Mouse (Mus musculus) G1E (cell line): Measurements from ENCODE around the gene Ears2. TPM values are rescaled to one million over a fixed set of nuclear protein-coding genes. Genes with fewer than 3 reads are reported as not detected.
"Not testable (repeated sequence)": the region's sequence is repeated elsewhere in the genome, so short reads cannot be mapped to it uniquely, and the experiment has no call there.

Experiments used
- ATAC-seq: 2 replicates; pipeline ENCODE4 v1.8.0; 2016; ENCODE audit warnings: mild to moderate bottlenecking; ENCODE audit not compliant: insufficient number of reproducible peaks, poor library complexity, low FRiP score, severe bottlenecking; ENCODE audit errors: extremely low read depth
- DNase-seq: peaks from one replicate; pipeline ENCODE4 v3.0.0; 2012; ENCODE audit warnings: low spot score
- H3K27me3 ChIP-seq: 2 replicates; pipeline ENCODE4 v1.6.1; 2012; ENCODE audit warnings: mild to moderate bottlenecking, low read length, inconsistent platforms; ENCODE audit not compliant: insufficient read depth
- H3K36me3 ChIP-seq: replicated peaks from 2 replicates; pipeline ENCODE3; 2012; ENCODE audit warnings: mild to moderate bottlenecking, inconsistent platforms
- H3K4me1 ChIP-seq: 2 replicates; pipeline ENCODE4 v1.6.1; 2012; ENCODE audit warnings: low read depth, low read length, inconsistent platforms, mixed read lengths; ENCODE audit not compliant: insufficient read depth
- H3K4me3 ChIP-seq: 2 replicates; pipeline ENCODE4 v1.5.1; 2012; ENCODE audit warnings: low read depth, mild to moderate bottlenecking, inconsistent platforms, low read length, moderate library complexity, mixed read lengths
- H3K9me3 ChIP-seq: replicated peaks from 2 replicates; pipeline ENCODE4 v1.6.1; 2012; ENCODE audit warnings: inconsistent platforms
- CTCF ChIP-seq: IDR thresholded peaks from 2 replicates; pipeline ENCODE4 v1.5.1; 2012; ENCODE audit warnings: low read depth, low read length, inconsistent platforms, mixed read lengths
- GATA1 ChIP-seq: IDR thresholded peaks from 2 replicates; pipeline ENCODE4 v1.6.1; 2012; ENCODE audit warnings: borderline replicate concordance, low read length, inconsistent platforms, mixed read lengths
- GATA2 ChIP-seq: IDR thresholded peaks from 2 replicates; pipeline ENCODE4 v1.6.1; 2012; ENCODE audit warnings: low read depth, low read length, inconsistent platforms, borderline replicate concordance
- POLR2AphosphoS5 ChIP-seq: IDR thresholded peaks from 2 replicates; pipeline ENCODE4 v1.6.1; 2012; ENCODE audit warnings: low read depth, low read length, inconsistent platforms; ENCODE audit not compliant: insufficient replicate concordance
- TAL1 ChIP-seq: conservative IDR thresholded peaks from 2 replicates; pipeline ENCODE4 v1.6.1; 2012; ENCODE audit warnings: low read depth, low read length, inconsistent platforms, mixed read lengths
- polyA plus RNA-seq: library from polyadenylated mRNA; stranded (reverse); fragments of >175 nt; gene quantifications from 2 replicates; pipeline ENCODE4 v1.2.3, GENCODE M21; 2012
- total RNA-seq, 2 experiments: library from RNA; stranded (forward) in 1 of 2; stranded (reverse) in 1 of 2; fragments of 200-1000 nt in 1 of 2; fragments of >200 nt in 1 of 2; fragmentation: Nextera tagmentation in 1 of 2; gene quantifications; 2 replicates each; pipeline ENCODE4 v1.2.3; 2014 to 2017

The Ears2 gene
- total RNA-seq (2014; fragmentation: Nextera tagmentation), result 12.8 and 14.4 TPM in 2 replicates
- 7.9 and 9.7 TPM in 2 replicates for total RNA-seq (2017)
- polyA plus RNA-seq, result 16.3 and 17.0 TPM in 2 replicates

DNA sequence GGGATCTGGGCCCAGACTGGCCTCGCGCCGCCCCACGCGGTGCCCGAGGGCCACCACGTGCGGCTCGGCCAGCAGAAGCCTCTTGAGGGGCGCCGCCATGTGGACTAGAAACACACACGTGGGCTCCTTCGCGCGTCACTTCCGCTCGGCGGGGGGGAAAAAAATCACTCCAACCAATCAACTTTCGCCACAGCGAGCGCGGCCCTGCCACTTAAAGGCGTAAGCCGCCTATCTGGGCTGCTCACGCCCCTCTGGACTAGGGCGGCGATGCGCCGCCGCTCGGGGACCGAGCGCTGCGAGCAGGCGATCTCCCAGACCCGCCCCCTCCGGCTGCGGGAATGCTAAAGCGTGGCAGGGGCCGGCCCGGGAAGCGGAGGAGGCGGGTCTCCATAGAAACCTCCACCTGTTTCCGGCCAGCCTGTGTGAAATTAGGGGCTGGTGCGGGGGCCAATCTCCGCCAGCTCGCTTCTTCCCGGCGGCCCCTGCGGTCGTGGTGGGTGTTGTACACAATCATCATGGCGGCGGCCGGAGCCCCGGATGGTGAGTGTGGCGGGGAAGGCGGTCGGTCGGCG lies at the start of gene Ears2, which contains the start of gene Ubfd1:
Gene Ears2, minus strand, starts transcription at position 319 of the 572 bp plus-strand sequence.
Gene Ubfd1, plus strand, starts transcription at position 231 of the 572 bp plus-strand sequence.
- Histone ChIP-seq H3K27me3 (no peaks in the 10 kb centered on the region), H3K9me3 (no peaks in the 10 kb centered on the region), H3K4me3 (peak within 1 kb of the TSS; percentile 100), H3K36me3 (peaks cover 48% of the 10 kb centered on the region), H3K4me1 (peaks cover 42% of the 10 kb centered on the region)
- no peak for TF ChIP-seq POLR2AphosphoS5
- TF ChIP-seq GATA2, result no peak
- no peak for TF ChIP-seq GATA1
- TF ChIP-seq TAL1, result no peak
- TF ChIP-seq CTCF, result no peak
- DNase-seq, result peak; percentile 92
- peak; percentile 84 for ATAC-seq

DNA sequence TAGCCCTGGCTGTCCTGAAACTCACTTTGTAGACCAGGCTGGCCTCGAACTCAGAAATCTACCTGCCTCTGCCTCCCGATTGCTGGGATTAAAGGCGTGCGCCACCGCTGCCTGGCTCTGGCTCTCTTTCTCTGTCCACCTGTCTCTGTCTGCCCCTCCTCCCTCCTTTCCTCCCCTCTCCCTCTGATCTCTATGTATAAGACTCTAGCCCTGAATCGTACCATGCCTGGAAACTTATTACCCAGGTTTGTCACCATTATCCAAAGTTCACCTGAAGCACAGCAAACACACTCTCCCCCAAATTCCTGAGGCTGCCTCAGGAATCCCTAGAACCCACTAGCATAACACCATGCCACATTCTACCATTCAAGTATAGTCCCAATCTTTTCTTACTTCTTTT lies 41.1 kb upstream of the Ears2 start:
- DNase-seq (no peak), ATAC-seq (no peak)
- H3K4me3 ChIP-seq, result no peak overlapping the region
- no peaks in the 10 kb centered on the region for H3K9me3 ChIP-seq
- H3K27me3 ChIP-seq, result no peaks in the 10 kb centered on the region
- no peak for TF ChIP-seq CTCF
- no peak for TF ChIP-seq GATA2
- TF ChIP-seq POLR2AphosphoS5, result no peak
- no peak for TF ChIP-seq TAL1
- H3K4me1 ChIP-seq, result peaks cover 7% of the 10 kb centered on the region
- H3K36me3 ChIP-seq, result peaks cover 64% of the 10 kb centered on the region

DNA sequence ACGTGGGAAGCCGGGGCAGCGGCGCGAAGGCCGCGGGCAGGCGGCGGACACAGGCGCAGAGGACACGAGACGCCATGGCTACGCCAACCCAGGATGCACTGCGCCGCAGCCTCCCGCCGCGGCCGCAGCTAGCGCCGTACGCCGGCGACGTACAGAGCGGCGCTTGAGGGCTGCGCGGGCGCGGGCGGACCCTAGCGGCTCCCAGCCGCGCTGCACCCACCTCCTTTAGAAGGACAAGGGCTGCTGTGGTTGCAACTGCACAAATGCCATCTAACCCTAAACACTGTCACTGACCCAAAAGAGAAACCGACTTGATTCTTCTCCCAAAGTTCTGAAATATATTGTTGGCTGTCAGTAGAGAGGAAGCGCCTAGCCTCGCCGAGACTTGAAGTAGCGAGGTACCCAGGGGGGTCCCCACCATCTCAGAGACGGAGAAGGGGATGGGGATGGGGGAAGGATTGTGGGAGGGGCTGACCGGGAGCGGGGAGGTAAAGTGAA lies 34.7 kb upstream of the Ears2 start, which contains the start of gene Ndufab1:
Gene Ndufab1, minus strand, starts transcription at position 140 of the 498 bp plus-strand sequence.
- DNase-seq (peak; percentile 82), ATAC-seq (peak; percentile 79)
- no peaks in the 10 kb centered on the region for H3K27me3 ChIP-seq
- H3K36me3 ChIP-seq, result peaks cover 41% of the 10 kb centered on the region
- no peaks in the 10 kb centered on the region for H3K9me3 ChIP-seq
- H3K4me1 ChIP-seq, result peaks cover 50% of the 10 kb centered on the region
- TF ChIP-seq POLR2AphosphoS5, result no peak
- no peak for TF ChIP-seq GATA2
- peak; percentile 68 for TF ChIP-seq CTCF
- peak within 1 kb of the TSS; percentile 81 for H3K4me3 ChIP-seq

DNA sequence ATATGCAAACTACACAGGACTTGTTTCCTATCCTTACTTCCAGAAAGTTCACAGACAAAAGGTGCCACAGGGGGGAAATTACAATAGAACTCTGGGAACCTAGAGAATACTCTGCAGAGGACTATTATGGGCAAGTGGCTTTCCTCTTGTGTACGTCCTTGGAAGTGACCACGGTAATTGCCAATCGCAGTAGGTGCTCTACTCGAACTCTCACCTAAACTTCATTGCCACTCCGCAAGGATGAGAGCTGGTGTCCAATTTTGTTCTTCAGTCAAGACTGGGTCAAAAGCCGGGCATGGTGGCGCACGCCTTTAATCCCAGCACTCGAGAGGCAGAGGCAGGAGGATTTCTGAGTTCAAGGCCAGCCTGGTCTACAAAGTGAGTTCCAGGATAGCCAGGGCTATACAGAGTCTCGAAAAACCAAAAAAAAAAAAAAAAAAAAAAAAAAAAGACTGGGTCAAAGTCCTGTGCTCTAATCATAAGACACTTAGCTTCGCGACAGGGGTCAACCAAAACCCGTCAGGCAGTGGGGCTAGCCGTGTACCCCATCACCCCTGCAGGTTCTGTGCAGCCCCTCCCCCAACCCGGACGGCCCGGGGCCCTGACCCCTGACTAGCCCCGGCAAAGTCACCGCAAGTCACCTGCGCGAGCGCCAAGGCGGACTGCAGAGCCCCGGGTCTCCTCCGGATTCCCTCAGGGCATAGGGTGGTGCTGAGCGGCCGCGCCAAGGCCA lies 34.1 kb upstream of the Ears2 start:
- H3K27me3 ChIP-seq, ATAC-seq, H3K9me3 ChIP-seq: not testable (repeated sequence)
- H3K36me3 ChIP-seq, result peaks cover 43% of the 10 kb centered on the region
- peak overlapping the region; percentile 81 for H3K4me3 ChIP-seq
- peak; percentile 39 for DNase-seq
- H3K4me1 ChIP-seq, result peaks cover 49% of the 10 kb centered on the region

DNA sequence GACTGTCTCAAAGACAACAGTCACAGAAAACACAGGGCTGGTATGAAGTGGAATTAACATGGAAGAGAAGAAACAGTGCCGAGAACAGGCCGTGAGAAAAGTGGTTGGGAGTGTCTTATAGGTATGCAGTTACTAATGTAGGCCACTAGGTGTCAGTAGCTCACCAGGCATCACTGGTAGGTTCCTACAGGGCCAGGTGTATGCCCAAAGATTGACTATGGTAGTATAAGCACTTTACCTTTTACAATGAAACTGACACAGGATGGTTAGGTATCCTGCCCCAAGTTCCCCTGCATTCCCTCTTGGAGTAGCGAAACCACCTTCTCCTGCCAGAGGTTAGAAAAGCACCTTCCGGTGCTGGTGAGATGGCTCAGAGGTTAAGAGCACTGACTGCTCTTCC lies 32.2 kb upstream of the Ears2 start:
- H3K4me1 ChIP-seq, result peaks cover 61% of the 10 kb centered on the region
- DNase-seq (peak; percentile 23), ATAC-seq (0 out of 2 replicates have a peak, but pooled peaks have one; percentile 31)
- TF ChIP-seq CTCF (peak; percentile 94), TAL1 (no peak)
- no peaks in the 10 kb centered on the region for H3K27me3 ChIP-seq
- H3K4me3 ChIP-seq, result no peak overlapping the region; the same call in 1 of the 2 replicates
- H3K36me3 ChIP-seq, result peaks cover 60% of the 10 kb centered on the region
- no peaks in the 10 kb centered on the region for H3K9me3 ChIP-seq

DNA sequence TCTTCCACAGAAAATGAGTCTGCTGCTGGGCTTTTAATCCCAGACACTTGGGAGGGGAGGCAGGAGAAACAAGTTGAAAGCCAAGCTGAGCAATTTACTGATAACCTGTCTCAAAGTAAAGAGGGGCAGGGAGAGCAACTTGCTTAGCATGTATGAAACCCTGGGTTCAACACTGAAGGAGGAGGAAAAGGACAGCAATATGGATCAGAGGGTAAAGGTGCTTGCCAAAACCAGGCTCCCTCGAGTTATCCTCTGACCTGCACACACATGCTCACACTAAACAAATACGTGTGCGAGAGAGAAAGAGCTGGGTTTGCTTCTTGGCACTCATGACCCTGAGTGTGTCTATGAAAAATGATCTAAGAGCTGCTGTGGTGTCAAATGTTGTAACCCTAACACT lies 30.9 kb upstream of the Ears2 start:
- peaks cover 69% of the 10 kb centered on the region for H3K36me3 ChIP-seq
- DNase-seq (no peak), ATAC-seq (no peak)
- peaks cover 57% of the 10 kb centered on the region for H3K4me1 ChIP-seq
- H3K4me3 ChIP-seq, result no peak overlapping the region
- H3K27me3 ChIP-seq, result no peaks in the 10 kb centered on the region
- H3K9me3 ChIP-seq, result no peaks in the 10 kb centered on the region
- TF ChIP-seq POLR2AphosphoS5, result no peak
- TF ChIP-seq TAL1, result no peak
- TF ChIP-seq GATA1, result no peak
- TF ChIP-seq GATA2, result no peak
- TF ChIP-seq CTCF, result no peak
